Mouse (Mus musculus): Measurements from ENCODE around the gene Irf2.

DNA sequence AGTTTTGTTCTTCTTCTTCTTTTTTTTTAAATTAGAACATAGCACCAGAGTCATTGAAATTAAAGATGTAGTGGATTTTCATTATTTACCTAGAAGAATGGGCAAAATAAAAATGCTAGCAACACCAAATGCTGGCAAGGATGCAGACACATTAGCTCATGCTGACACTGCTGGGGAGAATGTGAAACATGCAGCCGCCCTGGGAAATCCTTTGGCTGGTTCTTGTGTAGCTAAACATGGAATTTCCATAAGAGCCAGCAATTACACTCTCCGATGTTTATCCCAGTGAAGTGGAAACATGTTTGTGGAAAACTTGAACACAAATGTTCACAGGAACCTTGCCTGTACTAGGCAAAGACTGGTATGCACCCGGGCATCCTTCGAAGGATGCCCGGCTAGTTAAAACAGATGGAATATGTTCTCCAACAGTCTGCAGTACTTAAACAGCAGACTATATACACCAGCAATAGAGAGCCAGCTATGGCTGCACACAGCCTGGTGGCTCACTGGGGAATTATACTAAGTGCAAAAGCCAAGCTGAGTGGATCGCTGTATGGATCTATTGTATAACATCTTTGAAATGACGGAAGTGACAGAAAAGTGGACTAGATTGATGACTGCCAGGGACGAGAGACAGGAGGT is 96.6 kb downstream of the Irf2 start:
- TF ChIP-seq GATA1 (IDR thresholded peaks at IDR 0.05; ENCODE audit: borderline replicate concordance, low read length), result no peak
- TF ChIP-seq FLI1 (IDR thresholded peaks at IDR 0.05; ENCODE audit: low read length), result no peak
